Mouse (Mus musculus) midbrain, embryonic 13.5 days (tissue): Measurements from ENCODE around the gene Rorc. TPM values are rescaled to one million over a fixed set of nuclear protein-coding genes. Genes with fewer than 3 reads are reported as not detected.

Experiments
- ATAC-seq: fragments of 200-750 bp; cut with Nextera tagmentation; 2 replicates; pipeline ENCODE4 v1.8.0; 2017; ENCODE audit warnings: mild to moderate bottlenecking, moderate TSS enrichment, moderate library complexity
- H3K27ac ChIP-seq: fragments of 300-500 bp; sonication (generic); 2 replicates; pipeline ENCODE4 v1.5.1; 2015; ENCODE audit warnings: inconsistent platforms, mild to moderate bottlenecking, moderate library complexity
- H3K27me3 ChIP-seq: fragments of 300-500 bp; sonication (generic); 2 replicates; pipeline ENCODE4 v1.6.1; 2015; ENCODE audit warnings: mild to moderate bottlenecking, inconsistent platforms
- H3K36me3 ChIP-seq: fragments of 300-500 bp; sonication (generic); 2 replicates; pipeline ENCODE4 v1.6.1; 2015; ENCODE audit warnings: mild to moderate bottlenecking, inconsistent platforms
- H3K4me1 ChIP-seq: fragments of 300-500 bp; sonication (generic); replicated peaks from 2 replicates; pipeline ENCODE4 v1.6.1; 2015; ENCODE audit warnings: inconsistent platforms
- H3K4me2 ChIP-seq: fragments of 300-500 bp; sonication (generic); replicated peaks from 2 replicates; pipeline ENCODE4 v1.6.1; 2015; ENCODE audit warnings: moderate library complexity, mild to moderate bottlenecking, inconsistent platforms
- H3K4me3 ChIP-seq: fragments of 300-500 bp; sonication (generic); replicated peaks from 2 replicates; pipeline ENCODE4 v1.5.1; 2015; ENCODE audit warnings: mild to moderate bottlenecking, inconsistent platforms
- H3K9ac ChIP-seq: fragments of 300-500 bp; sonication (generic); replicated peaks from 2 replicates; pipeline ENCODE4 v1.6.1; 2015; ENCODE audit warnings: mild to moderate bottlenecking, inconsistent platforms
- H3K9me3 ChIP-seq: fragments of 300-500 bp; sonication (generic); 2 replicates; pipeline ENCODE4 v1.6.1; 2016; ENCODE audit warnings: mild to moderate bottlenecking, inconsistent platforms
- WGBS: fragments of 180-500 bp; shearing (Covaris S2); methylation state at CpG from one replicate; pipeline ENCODE4 v1.1.7; 2015; 5-methylcytosine and 5-hydroxymethylcytosine counted together
- polyA plus RNA-seq: library from polyadenylated mRNA; unstranded; fragments of >200 nt; fragmentation: Nextera tagmentation; extraction: Ambion mirVana; gene quantifications from 2 replicates; pipeline ENCODE4 v1.2.1, GENCODE M21; 2015

The Rorc gene
- polyA plus RNA-seq, 1 experiment from 2014 or later = 1.0 TPM

DNA sequence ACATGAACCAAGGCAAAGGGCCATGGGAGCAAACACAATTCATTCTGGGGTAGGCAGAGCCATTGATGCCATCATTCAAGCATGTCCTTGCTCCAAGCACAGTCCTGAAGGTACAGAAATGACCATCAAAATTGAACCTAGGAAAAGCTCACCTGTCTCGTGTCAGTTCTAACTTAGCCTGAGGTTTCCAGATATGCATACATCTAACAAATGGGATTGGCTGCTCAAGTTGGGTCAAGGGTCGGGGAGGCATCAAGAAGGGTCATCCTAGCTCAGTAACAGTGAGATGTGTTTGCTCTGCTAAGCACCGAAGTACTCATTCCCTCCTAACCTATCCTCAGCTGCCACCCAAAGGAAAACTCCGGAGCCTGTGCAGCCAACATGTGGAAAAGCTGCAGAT, 24.3 kb downstream of the Rorc start:
- Histone ChIP-seq H3K36me3 (no peaks in the 10 kb centered on the region), H3K9ac (no peak overlapping the region), H3K27ac (no peak overlapping the region), H3K4me2 (no peak overlapping the region), H3K9me3 (no peaks in the 10 kb centered on the region), H3K27me3 (peaks cover 22% of the 10 kb centered on the region), H3K4me3 (no peak overlapping the region), H3K4me1 (peaks cover 20% of the 10 kb centered on the region)
- ATAC-seq = no peak
- 87% methylated on average over 4 of the region's 4 CpGs for WGBS

DNA sequence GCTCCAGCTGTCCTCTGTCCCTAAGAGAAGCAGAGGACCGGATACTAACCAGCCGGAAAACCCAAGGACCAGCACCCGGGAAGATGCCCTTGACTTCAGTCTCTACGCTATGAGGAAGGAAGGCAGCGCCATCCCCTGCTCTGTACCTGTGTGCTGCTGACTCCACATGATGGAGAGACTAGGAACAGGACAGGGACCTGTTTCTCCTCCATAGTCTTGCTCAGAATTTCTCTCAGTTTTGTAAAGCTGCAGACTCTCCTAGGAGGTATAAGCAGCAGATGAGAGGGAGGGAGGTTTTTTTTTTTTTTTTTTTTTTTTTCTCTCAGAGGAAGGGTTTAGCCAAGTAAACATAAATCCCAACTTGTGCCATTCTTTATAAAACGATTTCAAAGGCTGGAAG, 25.6 kb downstream of the Rorc start, which contains the start of gene Lingo4:
Gene Lingo4, plus strand, starts transcription at position 301 of the 400 bp plus-strand sequence.
- Histone ChIP-seq H3K4me3 (peak within 1 kb of the TSS; percentile 42), H3K27me3 (peaks cover 25% of the 10 kb centered on the region), H3K27ac (no peak within 1 kb of the TSS; the same call in 1 of the 2 replicates), H3K4me2 (peak within 1 kb of the TSS; percentile 70), H3K36me3 (no peaks in the 10 kb centered on the region), H3K9ac (peak within 1 kb of the TSS; percentile 70), H3K9me3 (no peaks in the 10 kb centered on the region), H3K4me1 (peaks cover 20% of the 10 kb centered on the region)
- 77% methylated on average over 6 of the region's 6 CpGs for whole genome bisulfite sequencing
- no peak for ATAC-seq

DNA sequence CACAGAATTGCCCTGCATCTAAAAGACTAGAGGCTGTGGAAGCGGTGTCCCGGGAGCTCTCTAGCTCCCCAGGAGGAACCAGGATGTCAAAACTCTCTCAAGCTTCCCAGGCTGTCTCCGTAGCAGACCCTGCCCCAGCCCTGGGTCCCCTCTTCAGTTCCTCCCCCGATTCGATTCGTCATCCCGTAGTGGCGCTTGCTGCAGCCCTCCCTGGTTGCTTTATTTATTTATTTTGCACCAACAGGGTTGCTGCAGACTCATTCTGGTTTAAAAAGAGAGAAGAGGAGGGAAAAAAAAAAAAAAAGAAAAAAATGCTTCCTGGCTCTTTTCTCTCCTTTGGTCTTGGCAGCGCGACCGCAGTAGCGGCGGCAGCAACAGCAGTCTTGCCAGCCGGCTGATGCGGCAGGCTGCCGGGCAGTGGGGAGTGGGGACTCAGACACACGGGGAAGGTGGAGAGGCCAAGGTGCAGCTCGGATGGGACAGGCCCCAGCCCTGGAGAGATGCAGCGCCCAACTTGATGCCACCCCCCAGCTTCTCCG, 26.4 kb downstream of the Rorc start:
- peak overlapping the region; percentile 70 for H3K9ac ChIP-seq
- H3K4me1 ChIP-seq = peaks cover 20% of the 10 kb centered on the region
- peaks cover 29% of the 10 kb centered on the region for H3K27me3 ChIP-seq
- H3K9me3 ChIP-seq = no peaks in the 10 kb centered on the region
- no peaks in the 10 kb centered on the region for H3K36me3 ChIP-seq
- ATAC-seq = peak; percentile 78
- H3K4me2 ChIP-seq = peak overlapping the region; percentile 70
- H3K4me3 ChIP-seq = peak overlapping the region; percentile 42
- 3% methylated on average over 20 of the region's 20 CpGs for WGBS
- no peak overlapping the region; the same call in 1 of the 2 replicates for H3K27ac ChIP-seq

DNA sequence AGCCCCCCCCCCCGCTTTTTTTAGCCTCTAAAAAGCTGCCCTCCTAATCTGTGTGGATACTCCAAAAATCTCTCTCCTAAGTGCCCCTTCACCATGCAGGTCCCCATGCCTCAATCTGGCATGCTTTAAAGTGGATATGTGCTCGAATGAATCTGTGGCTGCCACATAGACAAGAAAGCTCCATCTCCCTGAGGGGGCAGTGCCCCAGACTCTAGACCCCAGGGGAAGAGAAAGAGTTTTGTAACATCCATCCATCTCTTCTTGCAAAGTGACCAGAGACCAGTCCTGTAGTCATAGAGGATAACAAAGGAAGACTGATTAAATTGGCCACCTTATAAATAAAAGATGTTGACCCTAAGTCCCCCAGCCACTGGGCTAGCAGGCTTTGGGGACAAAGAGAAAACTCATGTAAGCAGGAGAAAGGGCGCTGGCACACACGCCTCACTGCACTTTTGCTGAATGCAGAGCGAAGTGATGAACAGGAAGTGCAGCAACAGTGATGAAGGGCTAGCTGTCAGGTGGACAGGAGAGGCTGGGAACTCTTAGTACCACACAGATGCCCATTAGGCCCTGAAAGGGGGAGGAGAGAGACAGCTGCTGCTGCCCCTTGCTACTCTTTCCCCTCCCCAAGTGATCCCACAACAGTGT, 27.2 kb downstream of the Rorc start:
- Histone ChIP-seq H3K36me3 (no peaks in the 10 kb centered on the region), H3K9me3 (no peaks in the 10 kb centered on the region), H3K27me3 (peaks cover 29% of the 10 kb centered on the region), H3K4me2 (peak overlapping the region; percentile 70), H3K4me3 (peak overlapping the region; percentile 42; the same call in 1 of the 2 replicates), H3K9ac (peak overlapping the region; percentile 70), H3K27ac (no peak overlapping the region), H3K4me1 (peaks cover 28% of the 10 kb centered on the region)
- ATAC-seq = peak; percentile 44; the same call in 1 of the 2 replicates
- WGBS = 15% methylated on average over 5 of the region's 5 CpGs

DNA sequence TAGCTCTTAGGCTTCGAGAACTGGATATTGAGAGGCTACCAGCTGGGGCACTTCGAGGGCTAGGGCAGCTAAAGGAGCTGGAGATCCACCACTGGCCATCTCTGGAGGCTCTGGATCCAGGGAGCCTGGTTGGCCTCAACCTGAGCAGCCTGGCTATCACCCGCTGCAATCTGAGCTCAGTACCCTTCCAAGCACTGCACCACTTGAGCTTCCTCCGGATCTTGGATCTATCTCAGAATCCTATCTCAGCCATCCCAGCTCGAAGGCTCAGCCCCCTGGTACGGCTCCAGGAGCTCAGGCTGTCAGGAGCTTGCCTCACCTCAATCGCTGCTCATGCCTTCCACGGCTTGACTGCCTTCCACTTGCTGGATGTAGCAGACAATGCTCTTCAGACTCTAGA, 29.9 kb downstream of the Rorc start:
- Histone ChIP-seq H3K27ac (no peak overlapping the region), H3K9me3 (no peaks in the 10 kb centered on the region), H3K9ac (no peak overlapping the region), H3K4me3 (no peak overlapping the region), H3K27me3 (peaks cover 23% of the 10 kb centered on the region), H3K4me1 (peaks cover 30% of the 10 kb centered on the region), H3K4me2 (no peak overlapping the region), H3K36me3 (no peaks in the 10 kb centered on the region)
- WGBS = 79% methylated on average over 8 of the region's 8 CpGs
- ATAC-seq = no peak

DNA sequence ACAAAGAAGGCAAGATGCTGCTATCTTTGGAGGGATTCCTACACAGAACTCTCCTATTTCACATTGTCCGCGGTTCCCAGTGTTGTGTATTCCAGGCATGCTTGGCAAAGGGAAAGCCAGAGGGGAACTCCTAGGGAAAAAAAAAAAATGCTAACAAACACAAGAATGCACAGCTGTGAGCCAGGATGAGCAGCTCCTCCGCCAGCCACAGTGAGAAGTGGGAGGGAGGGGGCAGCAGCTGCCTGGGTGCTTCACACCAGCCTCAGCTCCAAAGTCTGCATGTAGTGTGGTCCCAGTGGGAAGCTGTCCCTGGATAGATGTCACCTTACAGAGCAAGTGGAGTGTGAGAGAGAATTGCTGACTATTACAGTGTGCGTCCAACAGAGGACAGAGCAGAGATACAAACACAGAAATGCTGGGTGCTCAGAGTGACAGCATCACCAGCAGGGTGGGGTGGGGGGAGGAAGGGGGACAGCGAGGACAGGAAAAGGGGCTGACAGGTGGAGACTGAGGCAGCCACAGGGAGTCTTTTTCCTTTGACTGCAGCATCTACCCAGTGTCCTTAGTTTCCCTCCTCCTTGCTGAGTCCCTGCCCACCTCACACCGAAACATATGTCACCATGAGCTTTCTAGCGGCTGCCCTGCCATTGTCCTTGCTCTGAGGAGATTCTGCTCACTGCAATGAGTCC, 31.9 kb downstream of the Rorc start:
- H3K36me3 ChIP-seq = no peaks in the 10 kb centered on the region
- 23% methylated on average over 7 of the region's 7 CpGs for WGBS
- peaks cover 14% of the 10 kb centered on the region for H3K27me3 ChIP-seq
- no peak overlapping the region for H3K4me2 ChIP-seq
- no peak overlapping the region for H3K4me3 ChIP-seq
- H3K9me3 ChIP-seq = no peaks in the 10 kb centered on the region
- H3K9ac ChIP-seq = peak overlapping the region; percentile 4; the same call in 1 of the 2 replicates
- no peak overlapping the region for H3K27ac ChIP-seq
- H3K4me1 ChIP-seq = peaks cover 21% of the 10 kb centered on the region
- peak; percentile 41; the same call in 1 of the 2 replicates for ATAC-seq

DNA sequence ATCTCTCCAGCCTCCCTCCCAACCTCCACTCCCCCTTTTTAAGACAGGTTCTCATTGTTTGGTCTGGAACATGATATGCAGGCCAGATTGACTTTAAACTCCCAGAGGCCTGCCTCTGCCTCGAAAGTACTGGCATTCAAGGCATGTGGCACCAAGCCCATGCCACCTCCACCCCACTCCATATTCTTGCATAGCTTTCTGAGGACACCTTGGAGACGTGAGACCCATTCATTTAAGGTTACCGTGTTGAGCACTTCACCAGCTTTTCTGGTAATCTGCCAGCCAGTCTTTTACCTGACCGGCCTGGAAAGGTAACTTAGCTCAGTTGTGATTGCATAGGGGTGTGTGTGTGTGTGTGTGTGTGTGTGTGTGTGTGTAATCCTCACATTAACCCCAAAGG, 33.0 kb downstream of the Rorc start:
- Histone ChIP-seq H3K27me3 (peaks cover 14% of the 10 kb centered on the region), H3K4me2 (no peak overlapping the region), H3K36me3 (no peaks in the 10 kb centered on the region), H3K4me3 (no peak overlapping the region), H3K9me3 (no peaks in the 10 kb centered on the region), H3K4me1 (peaks cover 10% of the 10 kb centered on the region; the same call in 1 of the 2 replicates), H3K9ac (no peak overlapping the region), H3K27ac (no peak overlapping the region)
- ATAC-seq = no peak
- whole genome bisulfite sequencing = 81% methylated on average over 4 of the region's 4 CpGs

DNA sequence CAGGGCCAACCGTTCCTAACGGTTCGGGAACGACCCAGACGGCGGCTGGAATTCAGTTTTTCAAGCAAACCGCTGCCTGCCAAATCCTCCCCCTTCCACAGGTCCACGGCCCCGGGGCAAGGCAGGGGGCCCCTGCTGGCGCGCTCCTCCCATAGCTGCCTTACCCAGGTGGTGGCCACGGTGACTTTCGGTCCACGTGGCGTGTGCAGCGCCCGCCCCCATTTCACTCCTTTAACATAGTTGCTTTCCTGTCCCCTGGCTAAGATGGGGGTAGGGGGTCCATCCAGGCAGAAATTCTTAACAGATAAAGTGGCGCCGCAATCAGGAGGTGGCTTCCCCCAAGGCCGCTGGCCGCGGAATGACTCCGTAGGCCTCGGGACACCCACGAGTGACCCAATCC, 39.9 kb downstream of the Rorc start:
- 7% methylated on average over 25 of the region's 25 CpGs for WGBS
- H3K9me3 ChIP-seq = no peaks in the 10 kb centered on the region
- no peaks in the 10 kb centered on the region for H3K36me3 ChIP-seq
- ATAC-seq = peak; percentile 71; the same call in 1 of the 2 replicates
- H3K4me2 ChIP-seq = peak overlapping the region; percentile 77
- H3K9ac ChIP-seq = peak overlapping the region; percentile 77
- H3K27me3 ChIP-seq = no peaks in the 10 kb centered on the region
- H3K4me1 ChIP-seq = peaks cover 18% of the 10 kb centered on the region
- peak overlapping the region; percentile 81 for H3K27ac ChIP-seq
- H3K4me3 ChIP-seq = peak overlapping the region; percentile 62

DNA sequence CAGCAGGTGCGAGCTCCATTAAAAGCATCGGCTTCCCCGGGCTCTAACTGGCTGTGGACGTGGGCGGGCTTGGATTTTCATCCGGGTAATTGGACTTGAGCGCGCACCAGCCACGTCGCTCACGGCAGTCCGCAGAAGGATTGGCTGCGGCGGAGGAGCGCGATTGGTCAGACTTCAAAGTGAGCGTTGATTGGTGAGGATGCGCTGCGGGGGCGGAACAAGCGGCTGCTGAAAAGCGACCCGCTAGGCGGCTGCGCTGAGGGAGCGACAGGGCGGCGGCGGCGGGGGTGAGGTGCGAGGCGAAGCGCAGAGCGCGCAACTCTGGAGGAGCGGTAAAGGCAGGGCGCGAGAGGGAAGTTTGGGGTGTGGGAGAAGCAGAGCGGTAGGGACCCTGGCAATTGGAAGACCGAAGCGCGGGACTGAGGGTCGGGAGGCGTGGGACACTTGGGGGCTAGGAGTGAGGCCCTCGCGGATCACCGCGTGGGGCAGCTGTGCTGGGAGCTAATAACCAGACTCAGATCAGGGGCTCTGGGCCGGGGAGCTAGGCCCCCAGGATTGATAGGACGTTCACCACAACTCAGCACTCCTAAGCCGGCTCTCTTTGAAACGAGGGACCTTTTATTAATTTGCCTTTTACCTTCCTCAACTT, 40.6 kb downstream of the Rorc start, which contains the start of gene Tdrkh:
Gene Tdrkh, plus strand, starts transcription at position 243 of the 649 bp plus-strand sequence.
- Histone ChIP-seq H3K4me1 (peaks cover 18% of the 10 kb centered on the region), H3K4me3 (peak within 1 kb of the TSS; percentile 62), H3K4me2 (peak within 1 kb of the TSS; percentile 77), H3K9ac (peak within 1 kb of the TSS; percentile 79), H3K9me3 (no peaks in the 10 kb centered on the region), H3K27ac (peak within 1 kb of the TSS; percentile 81), H3K27me3 (no peaks in the 10 kb centered on the region), H3K36me3 (no peaks in the 10 kb centered on the region)
- 8% methylated on average over 52 of the region's 52 CpGs for WGBS
- peak; percentile 99 for ATAC-seq

DNA sequence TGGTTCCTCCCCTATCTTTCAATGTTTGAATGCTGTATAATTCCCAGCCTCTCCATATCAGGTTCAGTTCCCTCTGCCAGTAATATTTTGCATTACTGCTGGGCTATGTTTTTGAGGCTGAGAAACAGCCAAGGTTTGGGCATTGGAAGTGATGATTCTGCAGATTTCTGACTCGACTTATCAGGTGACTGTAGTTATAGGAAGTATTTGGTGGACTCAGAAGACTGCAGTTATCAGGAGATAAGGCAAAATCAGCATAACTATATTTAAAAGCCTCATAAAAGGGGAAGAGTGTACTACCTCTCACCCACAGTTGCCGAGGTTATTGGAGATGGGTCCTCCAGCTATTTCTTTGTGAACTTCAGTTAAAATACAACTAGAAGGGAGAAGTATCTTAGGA, 58.4 kb downstream of the Rorc start:
- H3K9me3 ChIP-seq = no peaks in the 10 kb centered on the region
- no peak for ATAC-seq
- no peak overlapping the region for H3K9ac ChIP-seq
- H3K4me3 ChIP-seq = no peak overlapping the region
- 86% methylated on average over 2 of the region's 2 CpGs for WGBS
- no peak overlapping the region for H3K4me2 ChIP-seq
- H3K4me1 ChIP-seq = no peaks in the 10 kb centered on the region
- H3K27ac ChIP-seq = no peak overlapping the region
- H3K27me3 ChIP-seq = no peaks in the 10 kb centered on the region
- H3K36me3 ChIP-seq = peaks cover 49% of the 10 kb centered on the region

DNA sequence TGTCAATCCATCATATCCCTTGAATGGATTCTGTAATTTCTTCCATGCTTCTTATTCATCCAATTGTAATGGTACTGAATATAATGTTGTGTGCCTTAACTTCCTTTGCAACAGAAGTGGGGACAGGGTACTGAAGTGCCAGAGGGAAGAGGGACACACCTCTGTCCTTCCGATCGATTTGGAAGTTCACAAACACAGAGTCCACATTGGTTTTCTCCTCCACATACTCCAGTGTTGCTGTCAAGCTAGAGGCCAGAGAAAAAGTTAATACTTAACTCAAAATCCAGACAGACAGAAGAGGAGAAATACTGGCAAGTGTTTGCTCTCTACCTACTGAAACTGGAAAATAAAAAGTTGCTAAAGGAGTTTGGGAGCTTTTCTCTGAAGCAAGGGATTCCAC, 61.7 kb downstream of the Rorc start:
- Histone ChIP-seq H3K4me2 (no peak overlapping the region), H3K9me3 (no peaks in the 10 kb centered on the region), H3K36me3 (peaks cover 23% of the 10 kb centered on the region), H3K27ac (no peak overlapping the region), H3K9ac (no peak overlapping the region), H3K4me1 (no peaks in the 10 kb centered on the region), H3K27me3 (no peaks in the 10 kb centered on the region), H3K4me3 (no peak overlapping the region)
- 95% methylated on average over 2 of the region's 2 CpGs for WGBS
- no peak for ATAC-seq

DNA sequence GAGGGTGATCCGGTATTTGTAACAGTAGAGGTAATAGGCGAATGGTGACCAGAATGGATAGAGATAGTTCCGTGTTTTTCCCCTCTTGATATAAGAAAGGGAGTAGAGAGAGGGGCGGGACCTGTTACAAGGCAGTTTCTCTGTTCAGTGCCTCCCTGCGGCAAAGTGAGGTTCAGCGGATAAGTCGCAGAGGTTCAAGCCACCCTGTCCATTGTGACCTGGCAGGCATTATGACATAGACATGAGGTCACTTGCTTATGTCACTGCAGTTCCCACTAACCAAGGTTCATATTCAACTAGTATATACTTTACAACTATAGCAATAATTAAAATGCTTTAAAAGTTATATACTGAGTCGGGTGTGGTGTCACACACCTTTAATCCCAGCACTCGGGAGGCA, 63.8 kb downstream of the Rorc start:
- Histone ChIP-seq H3K27me3 (0 out of 2 replicates have a peak, but pooled peaks cover 3% of the 10 kb centered on the region), H3K4me1 (no peaks in the 10 kb centered on the region), H3K36me3 (peaks cover 6% of the 10 kb centered on the region; the same call in 1 of the 2 replicates), H3K4me2 (no peak overlapping the region), H3K9ac (no peak overlapping the region), H3K9me3 (no peaks in the 10 kb centered on the region), H3K4me3 (no peak overlapping the region), H3K27ac (no peak overlapping the region)
- 83% methylated on average over 9 of the region's 9 CpGs for WGBS
- ATAC-seq = no peak
